Mouse (Mus musculus): ENCODE data around the gene Sec61a1.

Gene Sec61a1

GRCm38 (mm10) chr6:88515971-88516370, 2.7 kb downstream of the Sec61a1 start:
- no peak for DNase-seq

DNA sequence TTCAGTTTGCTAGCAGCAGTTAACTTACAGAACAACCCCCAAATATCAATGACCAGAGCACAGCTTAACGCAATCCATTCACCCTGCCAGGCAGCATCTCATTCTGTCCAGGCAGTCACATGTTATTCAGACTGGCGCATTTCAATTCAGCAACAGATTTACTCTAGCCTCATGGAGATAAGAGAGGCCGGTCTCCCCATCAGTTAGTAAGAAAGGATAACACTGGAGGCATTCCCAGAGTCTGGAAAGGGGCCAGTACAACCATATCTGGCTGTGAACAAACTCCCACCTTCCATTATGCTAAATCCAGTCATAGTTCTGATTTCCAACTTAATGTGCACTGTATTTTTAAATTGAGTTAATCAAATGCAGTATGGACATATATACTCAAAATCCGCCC, 4.2 kb downstream of the Sec61a1 start:
- no peak for DNase-seq

DNA sequence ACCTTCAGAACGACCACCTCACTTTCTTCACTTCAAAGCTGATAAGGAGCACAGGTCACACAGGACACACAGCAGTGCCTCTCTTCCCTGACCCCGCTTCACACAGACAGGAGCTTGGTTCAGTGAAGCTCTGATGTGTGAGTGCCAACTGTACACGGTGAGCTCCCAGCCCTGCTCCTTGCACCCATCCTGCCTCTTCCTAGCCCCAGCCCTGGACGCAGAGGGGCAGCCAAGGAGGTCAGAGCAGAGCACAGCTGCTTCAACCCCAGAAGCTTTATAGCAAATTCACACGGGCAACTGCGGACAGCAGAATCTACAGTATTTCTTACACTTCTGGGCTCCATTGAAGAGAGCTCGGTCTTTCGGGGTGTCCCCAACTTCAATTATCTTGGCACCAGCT, 4.7 kb downstream of the Sec61a1 start:
- no peak for DNase-seq

- no peak for DNase-seq
These were observed 15.7 kb downstream of the Sec61a1 start for GRCm38 (mm10) chr6:88503044-88503443.

GRCm38 (mm10) chr6:88502030-88502970, 16.4 kb downstream of the Sec61a1 start:
- no peak for DNase-seq

GRCm38 (mm10) chr6:88500405-88500767, 18.3 kb downstream of the Sec61a1 start:
- DNase-seq: no peak

GRCm38 (mm10) chr6:88499481-88500404, 19.0 kb downstream of the Sec61a1 start:
- peak; percentile 40 to 46 for DNase-seq

- DNase-seq: no peak
These were observed 25.0 kb downstream of the Sec61a1 start for GRCm38 (mm10) chr6:88493712-88494111.

DNA sequence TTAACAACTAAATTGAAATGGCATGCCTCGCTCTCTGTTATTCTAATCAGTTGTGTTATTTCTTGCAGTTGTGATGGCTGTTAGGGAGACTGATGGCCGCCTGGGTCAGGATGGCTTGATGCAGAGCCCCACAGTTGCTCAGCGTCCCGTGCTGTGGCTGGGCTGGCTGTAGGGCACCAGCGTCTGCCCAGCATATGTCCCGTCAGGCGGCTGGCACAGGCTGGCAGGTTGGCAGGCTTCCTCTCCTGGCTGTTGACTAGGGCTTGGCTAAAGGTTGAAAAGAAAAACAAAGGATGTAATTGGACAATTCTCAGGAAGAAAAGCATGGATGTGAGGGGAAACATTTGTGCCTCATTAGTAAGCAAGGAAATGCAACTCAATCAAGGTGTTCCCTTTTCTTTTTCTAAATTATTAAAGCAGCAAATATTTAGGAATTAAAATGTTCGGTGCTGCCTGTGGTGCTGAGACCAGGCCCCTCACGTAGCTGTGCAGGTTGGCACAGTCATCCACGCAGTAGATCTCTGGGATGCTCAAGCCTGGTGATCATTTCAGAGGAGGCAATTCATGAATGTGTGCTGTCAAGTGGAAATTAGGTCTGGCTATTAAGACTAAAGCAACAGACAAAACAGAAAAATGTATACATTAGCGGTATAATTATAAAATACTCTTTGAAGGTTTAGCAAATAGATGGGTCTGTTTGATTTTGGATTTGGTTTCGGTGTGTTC, 27.9 kb downstream of the Sec61a1 start:
- no peak for DNase-seq

DNA sequence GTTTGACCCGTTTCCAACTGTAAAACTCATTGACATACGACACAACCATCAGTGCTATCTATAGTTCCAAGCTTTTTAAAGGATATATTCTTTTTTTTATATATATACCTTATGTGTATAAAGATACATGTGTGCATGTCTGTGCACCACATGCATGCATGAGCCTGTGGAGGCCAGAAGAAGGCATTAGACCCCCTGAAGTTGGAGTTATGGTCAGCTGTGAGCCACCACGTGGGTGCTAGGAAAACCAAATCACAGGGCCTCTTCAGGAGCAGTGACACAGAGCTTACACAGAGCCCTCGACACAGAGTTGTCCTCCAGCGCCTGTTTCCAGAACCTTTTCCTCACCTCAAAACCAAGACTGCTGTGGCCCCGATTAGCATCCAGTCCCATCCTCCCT, 28.9 kb downstream of the Sec61a1 start:
- no peak for DNase-seq

DNA sequence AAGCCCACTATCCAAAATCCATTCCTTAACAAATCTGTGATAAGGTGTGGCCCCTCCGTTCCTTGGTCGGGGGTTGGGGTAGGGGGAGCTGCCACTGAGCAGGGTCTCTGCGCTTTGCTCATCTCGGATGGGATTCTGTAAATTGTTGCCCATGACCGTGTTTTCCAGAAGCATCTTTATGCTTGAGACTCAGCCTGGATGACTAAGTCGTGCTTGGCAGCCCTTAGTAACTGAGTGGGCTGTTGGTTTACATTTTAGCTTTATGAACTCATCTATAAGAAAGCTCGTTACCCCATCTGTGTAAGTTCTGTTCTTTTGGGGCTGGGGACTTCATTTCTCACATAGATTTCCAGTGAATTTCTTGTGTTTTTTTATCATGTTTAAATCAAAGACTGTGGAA, 29.7 kb downstream of the Sec61a1 start:
- DNase-seq: no peak

- DNase-seq: peak; percentile 60 to 64
These were observed 31.8 kb downstream of the Sec61a1 start for GRCm38 (mm10) chr6:88486893-88487292.

DNA sequence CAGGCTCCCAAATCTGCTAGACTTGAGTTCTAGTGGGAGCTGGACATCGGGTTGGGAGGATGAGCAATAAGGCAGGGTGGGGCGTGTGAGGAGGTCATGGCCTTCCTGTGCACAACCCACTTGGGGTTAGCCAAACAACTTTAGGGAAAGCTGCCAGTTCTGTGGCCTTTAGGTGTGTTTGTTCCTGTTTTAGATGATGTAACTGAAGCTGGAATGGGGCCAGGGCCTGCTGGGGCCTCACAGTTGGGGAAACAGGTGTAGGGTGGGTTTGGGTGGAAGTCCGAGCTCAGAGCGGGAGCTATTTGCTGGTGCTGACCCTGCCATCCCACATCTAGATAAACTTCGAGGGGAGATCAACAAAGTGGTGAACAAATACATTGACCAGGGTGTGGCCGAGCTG, 33.3 kb downstream of the Sec61a1 start:
- DNase-seq: no peak

DNA sequence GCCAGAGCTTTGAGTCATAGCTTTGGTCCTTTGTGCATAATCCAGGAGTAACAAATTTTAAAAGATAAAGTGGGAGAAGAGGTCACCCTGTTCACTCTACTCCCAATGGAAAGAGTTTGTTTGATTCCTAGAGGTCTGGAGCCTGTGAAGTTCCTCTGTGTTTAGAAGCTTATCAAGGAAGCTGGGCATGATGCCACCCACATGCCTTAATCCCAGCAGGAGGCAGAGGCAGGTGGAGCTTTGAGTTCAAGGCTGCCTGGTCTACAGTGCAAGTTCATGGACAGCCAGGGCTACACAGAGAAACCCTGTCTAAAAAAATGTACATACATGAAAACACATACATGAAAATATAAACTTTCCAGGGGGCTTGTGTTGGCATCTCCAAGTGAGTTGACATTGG, 34.8 kb downstream of the Sec61a1 start:
- no peak for DNase-seq

- no peak for DNase-seq
These were observed 35.6 kb downstream of the Sec61a1 start for GRCm38 (mm10) chr6:88483111-88483510.

DNA sequence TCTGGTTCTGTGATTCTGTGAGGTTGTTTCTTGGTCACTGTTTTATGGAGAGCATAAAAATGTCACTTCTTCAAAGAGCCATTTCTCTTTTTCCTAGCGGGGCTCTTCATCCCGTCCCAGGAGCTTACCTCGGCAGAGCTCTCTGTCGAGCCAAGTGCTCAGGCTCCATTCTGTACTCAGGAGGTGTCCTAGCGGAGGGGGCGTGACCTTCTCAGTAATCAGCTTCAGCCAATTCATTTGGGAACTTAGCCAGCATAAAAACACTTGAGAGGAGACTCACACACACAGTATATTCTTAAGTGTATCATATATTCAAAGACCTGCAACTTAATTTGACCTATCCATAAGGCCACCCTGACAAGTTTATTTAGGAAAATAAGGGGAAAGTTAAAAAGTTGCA, 38.3 kb downstream of the Sec61a1 start:
- DNase-seq: no peak

DNA sequence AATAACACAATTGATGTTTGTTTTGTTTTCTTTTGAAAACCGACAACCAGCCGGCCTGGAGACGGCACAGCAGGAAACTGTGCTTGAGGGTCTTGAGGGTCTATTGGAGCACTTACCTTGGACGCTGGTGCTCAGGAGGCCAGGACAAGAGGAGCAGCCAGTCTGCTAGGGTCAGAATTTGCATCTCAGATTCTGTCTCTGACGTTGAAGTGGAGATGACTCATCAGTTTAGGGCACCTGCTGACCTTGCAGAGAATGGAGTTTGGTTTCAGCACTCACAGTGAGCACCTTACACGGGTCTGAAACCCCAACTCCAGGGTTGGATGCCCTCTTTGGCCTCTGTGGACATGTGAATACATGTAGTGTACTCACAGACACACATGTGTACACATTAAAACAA, 48.8 kb downstream of the Sec61a1 start:
- no peak for DNase-seq

- peak; percentile 86 to 90 for DNase-seq
These were observed 53.4 kb downstream of the Sec61a1 start, which contains the start of gene Ruvbl1 for GRCm38 (mm10) chr6:88465181-88465920. Gene Ruvbl1, plus strand, starts transcription at chr6:88465409.

DNA sequence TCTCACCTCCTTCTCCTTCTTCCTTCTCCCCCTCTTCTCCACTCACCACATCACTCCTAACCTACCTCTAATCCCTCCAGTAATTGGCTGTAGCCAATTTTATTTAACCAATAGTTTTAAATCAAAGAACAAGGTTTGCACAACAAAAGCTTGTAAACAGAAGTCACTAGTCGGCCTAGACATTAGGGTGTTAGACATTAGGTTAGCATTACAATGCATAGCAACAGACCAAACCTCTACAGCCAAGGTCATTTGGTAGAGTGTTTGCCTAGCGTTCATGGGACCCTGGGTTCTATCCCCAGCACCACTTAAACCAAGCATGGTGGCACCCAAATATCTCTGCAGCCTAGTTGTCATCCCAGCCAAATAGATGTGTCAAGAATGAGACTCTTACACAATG, 64.2 kb downstream of the Sec61a1 start:
- DNase-seq: no peak
